Mouse (Mus musculus) liver, embryonic 14.5 days (tissue): Measurements from ENCODE around the gene Ppm1m.

Experiments
- CTCF ChIP-seq: IDR thresholded peaks from 2 replicates; pipeline ENCODE4 v1.5.1; 2016; ENCODE audit warnings: antibody characterized with exemption, low read depth, control low read depth
- EP300 ChIP-seq: IDR thresholded peaks from 2 replicates; pipeline ENCODE4 v1.6.1; 2016; ENCODE audit warnings: antibody characterized with exemption, low read depth

- TF ChIP-seq CTCF, result no peak
- no peak for TF ChIP-seq EP300
Observed at GRCm38 (mm10) chr9:106183996-106184395, 15.6 kb downstream of the Ppm1m start.
